Mouse (Mus musculus) MEL (cell line): Measurements from ENCODE around the gene Cd276. TPM values are rescaled to one million over a fixed set of nuclear protein-coding genes. Genes with fewer than 3 reads are reported as not detected.

Experiments
- DNase-seq: peaks from one replicate; pipeline ENCODE4 v3.0.0; 2011; ENCODE audit warnings: low read depth, low spot score
- H3K27ac ChIP-seq: 2 replicates; pipeline ENCODE4 v1.5.1; 2012; ENCODE audit warnings: low read depth, mild to moderate bottlenecking, control low read depth, low read length, moderate library complexity; ENCODE audit not compliant: control insufficient read depth
- H3K27me3 ChIP-seq, 2 experiments: fragments of 150-350 bp in 1 of 2; sonication (generic) in 1 of 2; 2 replicates each; pipeline ENCODE4 v1.6.1; 2012; ENCODE audit warnings: low read length in 2 of 2, mild to moderate bottlenecking in 2 of 2, improper control_type of control experiment in 1 of 2, moderate library complexity in 1 of 2; ENCODE audit not compliant: insufficient read depth in 2 of 2, control insufficient read depth in 1 of 2
- H3K36me3 ChIP-seq, 2 experiments: 2 replicates each; pipeline ENCODE4 v1.6.1; 2012 to 2014; ENCODE audit warnings: low read length in 2 of 2, improper control_type of control experiment in 1 of 2, inconsistent platforms in 1 of 2, mild to moderate bottlenecking in 1 of 2; ENCODE audit not compliant: insufficient read depth in 2 of 2, control insufficient read depth in 1 of 2
- H3K4me1 ChIP-seq, 2 experiments: fragments of 150-350 bp in 1 of 2; sonication (generic) in 1 of 2; 2 replicates each; pipeline ENCODE4 v1.6.1; 2012; ENCODE audit warnings: low read length in 2 of 2, improper control_type of control experiment in 1 of 2, mild to moderate bottlenecking in 1 of 2; ENCODE audit not compliant: insufficient read depth in 2 of 2, control insufficient read depth in 1 of 2
- H3K4me3 ChIP-seq, 2 experiments: fragments of 150-350 bp in 1 of 2; sonication (generic) in 1 of 2; 2 replicates each; pipeline ENCODE4 v1.5.1; 2012; ENCODE audit warnings: low read depth in 2 of 2, low read length in 2 of 2, mild to moderate bottlenecking in 2 of 2, moderate library complexity in 2 of 2, control low read depth in 1 of 2, improper control_type of control experiment in 1 of 2; ENCODE audit not compliant: control insufficient read depth in 1 of 2, insufficient read depth in 1 of 2
- H3K79me2 ChIP-seq: 2 replicates; pipeline ENCODE4 v1.6.1; 2012; ENCODE audit warnings: mild to moderate bottlenecking, low read length, moderate library complexity; ENCODE audit not compliant: control insufficient read depth, poor library complexity, insufficient read depth
- H3K9ac ChIP-seq: 2 replicates; pipeline ENCODE4 v1.6.1; 2012; ENCODE audit warnings: low read depth, mild to moderate bottlenecking, control low read depth, low read length, moderate library complexity; ENCODE audit not compliant: control insufficient read depth, poor library complexity, severe bottlenecking
- H3K9me3 ChIP-seq: fragments of 150-350 bp; sonication (generic); replicated peaks from 2 replicates; pipeline ENCODE4 v1.6.1; 2012; ENCODE audit warnings: mild to moderate bottlenecking, low read length, improper control_type of control experiment, moderate library complexity; ENCODE audit not compliant: insufficient read depth
- CHD1 ChIP-seq: IDR thresholded peaks from 2 replicates; pipeline ENCODE4 v1.6.1; 2012; ENCODE audit warnings: low read depth, mild to moderate bottlenecking, inconsistent platforms, low read length, improper control_type of control experiment
- CTCF ChIP-seq, 3 experiments: IDR thresholded peaks in 2 of 3; conservative IDR thresholded peaks in 1 of 3; 2 replicates each; pipeline ENCODE4 v1.5.1; 2011 to 2012; ENCODE audit warnings: low read length in 3 of 3, low read depth in 2 of 3, mild to moderate bottlenecking in 2 of 3, improper control_type of control experiment in 1 of 3, inconsistent platforms in 1 of 3, mixed read lengths in 1 of 3, moderate library complexity in 1 of 3; ENCODE audit not compliant: control insufficient read depth in 1 of 3, insufficient read depth in 1 of 3, poor library complexity in 1 of 3, severe bottlenecking in 1 of 3
- EP300 ChIP-seq, 2 experiments: IDR thresholded peaks; 2 replicates each; pipeline ENCODE4 v1.6.1; 2011; ENCODE audit warnings: improper control_type of control experiment in 2 of 2, low read length in 2 of 2, low read depth in 1 of 2, mild to moderate bottlenecking in 1 of 2
- HCFC1 ChIP-seq: IDR thresholded peaks from 2 replicates; pipeline ENCODE4 v1.6.1; 2012; ENCODE audit warnings: low read depth, mild to moderate bottlenecking, inconsistent platforms, low read length, improper control_type of control experiment, moderate library complexity
- KAT2A ChIP-seq: conservative IDR thresholded peaks from 2 replicates; pipeline ENCODE4 v1.6.1; 2012; ENCODE audit warnings: low read depth, low read length, improper control_type of control experiment, inconsistent platforms
- MXI1 ChIP-seq: IDR thresholded peaks from 2 replicates; pipeline ENCODE4 v1.6.1; 2011; ENCODE audit warnings: mild to moderate bottlenecking, low read depth, low read length, improper control_type of control experiment
- MYB ChIP-seq: IDR thresholded peaks from 2 replicates; pipeline ENCODE4 v1.6.1; 2011; ENCODE audit warnings: mild to moderate bottlenecking, low read depth, low read length, improper control_type of control experiment
- NELFE ChIP-seq: IDR thresholded peaks from 2 replicates; pipeline ENCODE4 v1.6.1; 2011; ENCODE audit warnings: low read depth, low read length, improper control_type of control experiment
- NRF1 ChIP-seq: IDR thresholded peaks from 2 replicates; pipeline ENCODE4 v1.6.1; 2014; ENCODE audit warnings: low read depth, mild to moderate bottlenecking, inconsistent platforms, low read length, improper control_type of control experiment, moderate library complexity; ENCODE audit not compliant: poor library complexity, insufficient read depth, severe bottlenecking
- POLR2A ChIP-seq, 2 experiments: IDR thresholded peaks; 2 replicates each; pipeline ENCODE4 v1.6.1; 2011 to 2012; ENCODE audit warnings: low read length in 2 of 2, mild to moderate bottlenecking in 2 of 2, control low read depth in 1 of 2, improper control_type of control experiment in 1 of 2, low read depth in 1 of 2, moderate library complexity in 1 of 2; ENCODE audit not compliant: control insufficient read depth in 1 of 2, insufficient read depth in 1 of 2, poor library complexity in 1 of 2
- RAD21 ChIP-seq: IDR thresholded peaks from 2 replicates; pipeline ENCODE4 v1.6.1; 2011; ENCODE audit warnings: mild to moderate bottlenecking, low read depth, low read length, improper control_type of control experiment
- RCOR1 ChIP-seq: IDR thresholded peaks from 2 replicates; pipeline ENCODE4 v1.6.1; 2012; ENCODE audit warnings: low read depth, mild to moderate bottlenecking, inconsistent platforms, low read length, improper control_type of control experiment
- SIN3A ChIP-seq: IDR thresholded peaks from 2 replicates; pipeline ENCODE4 v1.6.1; 2012; ENCODE audit warnings: low read length, improper control_type of control experiment, inconsistent platforms
- TCF12 ChIP-seq: IDR thresholded peaks from 2 replicates; pipeline ENCODE4 v1.6.1; 2014; ENCODE audit warnings: low read depth, mild to moderate bottlenecking, inconsistent platforms, low read length, improper control_type of control experiment, moderate library complexity
- USF2 ChIP-seq, 2 experiments: IDR thresholded peaks; 2 replicates each; pipeline ENCODE4 v1.6.1; 2011 to 2012; ENCODE audit warnings: improper control_type of control experiment in 2 of 2, low read length in 2 of 2, borderline replicate concordance in 1 of 2, inconsistent platforms in 1 of 2, low read depth in 1 of 2, mild to moderate bottlenecking in 1 of 2; ENCODE audit not compliant: insufficient read depth in 1 of 2
- ZC3H11A ChIP-seq: IDR thresholded peaks from 2 replicates; pipeline ENCODE4 v1.6.1; 2012; ENCODE audit warnings: low read depth, mild to moderate bottlenecking, inconsistent platforms, low read length, improper control_type of control experiment
- polyA plus RNA-seq, 2 experiments: library from polyadenylated mRNA; stranded (reverse) in 1 of 2; unstranded in 1 of 2; fragments of >175 nt in 1 of 2; fragments of >200 nt in 1 of 2; gene quantifications; 2 replicates each; pipeline versions ENCODE4 v1.2.1 to v1.2.4; 2012; ENCODE audit warnings: low replicate concordance in 2 of 2, low read depth in 1 of 2; ENCODE audit not compliant: insufficient read length in 2 of 2, insufficient read depth in 1 of 2, missing spikeins in 1 of 2
- total RNA-seq: library from RNA; depleted of rRNA; stranded (reverse); fragments of 300-350 nt; gene quantifications from 2 replicates; pipeline ENCODE4 v1.2.3, GENCODE M21; 2012

Gene Cd276
- total and polyA plus RNA-seq, 3 experiments: 0.12 to 3.6 TPM; not detected in 1

DNA sequence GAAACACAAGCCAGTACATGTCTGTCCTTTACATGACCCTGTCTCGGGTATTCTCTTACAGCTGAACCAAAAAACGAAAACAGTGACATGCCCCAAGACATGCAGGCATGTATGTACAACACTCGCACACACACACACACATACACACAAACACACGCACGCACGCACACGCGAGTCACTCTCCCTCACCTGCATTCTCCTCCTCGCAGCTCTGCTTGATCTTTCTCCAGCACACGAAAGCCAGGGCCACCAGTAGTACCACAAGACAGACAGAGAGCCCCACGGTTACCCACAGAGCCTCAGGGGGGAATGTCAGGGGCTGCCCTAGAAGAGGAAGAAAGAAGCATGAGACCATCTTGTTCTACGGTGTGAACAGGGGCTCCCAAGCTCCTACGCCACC lies 24.8 kb downstream of the Cd276 start:
- H3K4me3 ChIP-seq: no peak overlapping the region
- no peaks in the 10 kb centered on the region for H3K79me2 ChIP-seq
- H3K4me1 ChIP-seq: no peaks in the 10 kb centered on the region
- no peak overlapping the region for H3K9ac ChIP-seq
- no peaks in the 10 kb centered on the region for H3K36me3 ChIP-seq
- DNase-seq: no peak
- no peaks in the 10 kb centered on the region for H3K9me3 ChIP-seq
- no peak overlapping the region for H3K27ac ChIP-seq
- H3K27me3 ChIP-seq: no peaks in the 10 kb centered on the region
- TF ChIP-seq USF2 (IDR thresholded peaks at IDR 0.05; ENCODE audit: borderline replicate concordance in 1 of 2, insufficient read depth in 1 of 2, low read depth in 1 of 2, low read length in 2 of 2): no peak
- TF ChIP-seq POLR2A (IDR thresholded peaks at IDR 0.05; ENCODE audit: control insufficient read depth in 1 of 2, insufficient read depth in 1 of 2, low read depth in 1 of 2, low read length in 2 of 2, poor library complexity in 1 of 2): no peak
- no peak for TF ChIP-seq MYB
- TF ChIP-seq KAT2A: no peak
- TF ChIP-seq RAD21: no peak
- TF ChIP-seq NELFE: no peak
- TF ChIP-seq CTCF (IDR thresholded peaks at IDR 0.05 in 2 of 3, conservative IDR thresholded peaks at IDR 0.05 in 1 of 3; ENCODE audit: control insufficient read depth in 1 of 3, insufficient read depth in 1 of 3, low read depth in 2 of 3, low read length in 3 of 3, poor library complexity in 1 of 3, severe bottlenecking in 1 of 3): no peak
- no peak for TF ChIP-seq EP300 (IDR thresholded peaks at IDR 0.05; ENCODE audit: low read depth in 1 of 2, low read length in 2 of 2)
- no peak for TF ChIP-seq CHD1
- no peak for TF ChIP-seq HCFC1
- no peak for TF ChIP-seq MXI1
- TF ChIP-seq, all 39 proteins: peak for 0

DNA sequence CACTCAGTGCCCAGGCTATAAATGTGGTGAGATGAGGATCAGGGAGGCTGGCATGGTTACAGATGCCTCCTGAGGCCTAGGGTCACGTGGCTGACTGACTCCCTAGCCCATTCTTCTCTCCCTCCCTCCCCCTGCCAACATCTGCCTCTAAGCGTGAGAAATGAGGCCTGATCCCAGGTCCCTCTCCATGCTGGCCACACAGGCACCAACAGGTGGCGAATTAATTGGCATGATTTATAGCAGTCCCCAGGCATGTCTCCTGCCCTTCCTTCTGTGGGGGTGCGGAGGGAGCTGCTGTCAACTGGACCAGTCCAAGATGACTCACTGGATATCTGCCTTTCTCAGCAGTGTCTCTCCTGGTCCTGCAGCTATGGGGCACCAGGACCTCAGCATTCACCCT lies 27.4 kb downstream of the Cd276 start:
- H3K27ac ChIP-seq: no peak overlapping the region
- no peaks in the 10 kb centered on the region for H3K27me3 ChIP-seq
- no peak for DNase-seq

DNA sequence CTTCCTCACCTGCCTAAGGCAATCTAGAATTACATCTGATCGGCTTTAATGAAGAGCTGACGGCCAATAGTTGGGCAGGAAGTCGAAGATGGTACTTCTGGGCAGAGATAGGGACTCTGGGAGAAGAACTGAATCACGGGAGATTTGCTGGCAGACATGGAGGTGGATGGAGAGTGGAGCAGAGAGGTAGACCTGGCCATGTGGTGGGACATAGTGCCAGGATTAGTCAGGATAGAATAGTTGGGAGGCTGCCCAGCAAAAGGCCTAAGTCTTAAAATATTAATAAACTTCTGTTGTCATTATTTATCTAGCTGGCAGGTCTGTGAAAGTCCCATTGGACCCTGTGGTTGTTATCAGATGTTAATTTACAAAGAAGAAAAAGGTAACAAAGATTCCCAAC lies 30.1 kb downstream of the Cd276 start:
- TF ChIP-seq NRF1 (no peak), TCF12 (no peak)
- Histone ChIP-seq H3K27ac (no peak overlapping the region), H3K4me1 (no peaks in the 10 kb centered on the region), H3K9me3 (no peaks in the 10 kb centered on the region), H3K4me3 (no peak overlapping the region), H3K27me3 (no peaks in the 10 kb centered on the region; a peak in 2 of 4 replicates), H3K9ac (no peak overlapping the region), H3K79me2 (no peaks in the 10 kb centered on the region), H3K36me3 (no peaks in the 10 kb centered on the region)
- no peak for DNase-seq

More for the DNA sequence above, 27.4 kb downstream of the Cd276 start:
- H3K4me1 ChIP-seq: no peaks in the 10 kb centered on the region
- no peak overlapping the region for H3K4me3 ChIP-seq
- H3K9ac ChIP-seq: no peak overlapping the region
- no peaks in the 10 kb centered on the region for H3K9me3 ChIP-seq
- no peak for TF ChIP-seq RCOR1
- TF ChIP-seq CTCF (IDR thresholded peaks at IDR 0.05 in 2 of 3, conservative IDR thresholded peaks at IDR 0.05 in 1 of 3; ENCODE audit: control insufficient read depth in 1 of 3, insufficient read depth in 1 of 3, low read depth in 2 of 3, low read length in 3 of 3, poor library complexity in 1 of 3, severe bottlenecking in 1 of 3): no peak
- TF ChIP-seq ZC3H11A: no peak
- TF ChIP-seq SIN3A: no peak
- H3K36me3 ChIP-seq: no peaks in the 10 kb centered on the region
- H3K79me2 ChIP-seq: no peaks in the 10 kb centered on the region
